Mouse (Mus musculus): ENCODE data around the gene Abat.

- TF ChIP-seq MAX (IDR thresholded peaks at IDR 0.05) (no peak), CTCF (IDR thresholded peaks at IDR 0.05; ENCODE audit: control insufficient read depth, insufficient read depth, insufficient read length) (no peak), USF1 (IDR thresholded peaks at IDR 0.05; ENCODE audit: low read depth) (no peak)
Observed at GRCm38 (mm10) chr16:8566115-8566711, 53.0 kb downstream of the Abat start.

Measured in C2C12 (cell line).